Mouse (Mus musculus): ENCODE measurements around the gene Mknk2.

DNA sequence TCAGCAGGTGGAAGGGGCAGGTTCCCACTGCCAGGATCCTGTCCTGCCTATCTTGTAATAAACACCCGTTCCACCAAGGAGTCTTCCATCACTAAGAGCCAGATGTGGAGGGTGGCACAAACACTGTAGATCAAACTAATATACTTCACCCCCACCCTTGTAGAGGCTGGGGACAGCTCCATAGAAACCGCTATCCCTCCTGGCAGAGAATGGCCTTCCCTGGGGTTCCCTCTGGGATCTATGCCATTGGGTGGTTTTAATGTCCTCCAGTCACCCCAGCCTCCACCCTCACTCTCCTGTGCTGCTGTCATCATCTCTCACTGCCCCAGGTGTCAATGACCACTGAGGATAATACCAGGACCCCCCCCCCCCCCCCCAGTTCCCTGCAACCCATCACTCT lies 7.4 kb downstream of the Mknk2 start:
- no peak for TF ChIP-seq CTCF (IDR thresholded peaks at IDR 0.05; ENCODE audit: low read depth, low read length)
- no peak for TF ChIP-seq EP300 (IDR thresholded peaks at IDR 0.05; ENCODE audit: insufficient read depth, low read depth, low read length)

Data from ES-Bruce4 (cell line).